Mouse (Mus musculus) forebrain, embryonic 14.5 days (tissue): ENCODE results near the gene Nit2. TPM values are rescaled to one million over a fixed set of nuclear protein-coding genes. Genes with fewer than 3 reads are reported as not detected.

Experiments
- ATAC-seq: fragments of 200-750 bp; cut with Nextera tagmentation; 2 replicates; pipeline ENCODE4 v1.8.0; 2017; ENCODE audit warnings: mild to moderate bottlenecking, moderate library complexity
- DNase-seq: peaks from one replicate; pipeline ENCODE4 v3.0.0-alpha.2; 2015; ENCODE audit warnings: low spot score
- H3K27ac ChIP-seq: fragments of 300-500 bp; sonication (generic); 2 replicates; pipeline ENCODE4 v1.5.1; 2014; ENCODE audit warnings: low read depth, mild to moderate bottlenecking, control low read depth, low read length, moderate library complexity
- H3K27me3 ChIP-seq: fragments of 300-500 bp; sonication (generic); replicated peaks from 2 replicates; pipeline ENCODE4 v1.6.1; 2014; ENCODE audit warnings: low read length, control low read depth, mixed read lengths; ENCODE audit not compliant: control insufficient read depth, insufficient read depth
- H3K36me3 ChIP-seq: fragments of 300-500 bp; sonication (generic); 2 replicates; pipeline ENCODE4 v1.6.1; 2014; ENCODE audit warnings: low read length, control low read depth; ENCODE audit not compliant: control insufficient read depth, insufficient read depth
- H3K4me1 ChIP-seq: fragments of 300-500 bp; sonication (generic); 2 replicates; pipeline ENCODE4 v1.6.1; 2014; ENCODE audit warnings: antibody characterized with exemption, low read length, control low read depth; ENCODE audit not compliant: control insufficient read depth, insufficient read depth
- H3K4me2 ChIP-seq: fragments of 300-500 bp; sonication (generic); 2 replicates; pipeline ENCODE4 v1.6.1; 2014; ENCODE audit warnings: mild to moderate bottlenecking, control low read depth, low read length
- H3K4me3 ChIP-seq: fragments of 300-500 bp; sonication (generic); 2 replicates; pipeline ENCODE4 v1.5.1; 2014; ENCODE audit warnings: low read depth, low read length, control low read depth
- H3K9ac ChIP-seq: fragments of 300-500 bp; sonication (generic); 2 replicates; pipeline ENCODE4 v1.6.1; 2014; ENCODE audit warnings: mild to moderate bottlenecking, low read length, control low read depth, moderate library complexity
- H3K9me3 ChIP-seq: fragments of 300-500 bp; sonication (generic); replicated peaks from 2 replicates; pipeline ENCODE4 v1.6.1; 2016; ENCODE audit warnings: low read length, control low read depth, mixed read lengths; ENCODE audit not compliant: control insufficient read depth
- WGBS: fragments of 180-500 bp; shearing (Covaris S2); extraction: QIAGEN DNeasy Blood & Tissue Kit; methylation state at CpG from one replicate; pipeline ENCODE4 v1.1.7; 2014; 5-methylcytosine and 5-hydroxymethylcytosine counted together
- polyA plus RNA-seq: library from polyadenylated mRNA; unstranded; fragments of >200 nt; fragmentation: Nextera tagmentation; extraction: Ambion mirVana; gene quantifications from 2 replicates; pipeline ENCODE4 v1.2.1, GENCODE M21; 2014

The Nit2 gene
- polyA plus RNA-seq, 1 experiment from 2014 or later: 43.8 TPM

GRCm38 (mm10) chr16:57171161-57171560 is 4.0 kb upstream of the Nit2 start:
- no peak overlapping the region for H3K27ac ChIP-seq
- no peak overlapping the region for H3K9ac ChIP-seq
- ATAC-seq (no peak), DNase-seq (peak; percentile 13)
- H3K9me3 ChIP-seq: no peaks in the 10 kb centered on the region
- H3K4me1 ChIP-seq: no peaks in the 10 kb centered on the region
- peaks cover 11% of the 10 kb centered on the region for H3K36me3 ChIP-seq
- H3K4me2 ChIP-seq: no peak overlapping the region
- no peak overlapping the region for H3K4me3 ChIP-seq
- WGBS: 75% methylated on average over 8 of the region's 8 CpGs
- no peaks in the 10 kb centered on the region for H3K27me3 ChIP-seq

- peaks cover 14% of the 10 kb centered on the region for H3K36me3 ChIP-seq
- ATAC-seq: no peak
- DNase-seq: no peak
- no peak overlapping the region for H3K9ac ChIP-seq
- no peaks in the 10 kb centered on the region for H3K27me3 ChIP-seq
- WGBS: 57% methylated on average over 4 of the region's 4 CpGs
- H3K4me1 ChIP-seq: no peaks in the 10 kb centered on the region
- no peak overlapping the region for H3K27ac ChIP-seq
- H3K9me3 ChIP-seq: no peaks in the 10 kb centered on the region
- H3K4me3 ChIP-seq: no peak overlapping the region
- no peak overlapping the region for H3K4me2 ChIP-seq
These were observed 1.1 kb upstream of the Nit2 start for GRCm38 (mm10) chr16:57168236-57168635.

- ATAC-seq: peak; percentile 40; the same call in 1 of the 2 replicates
- H3K9me3 ChIP-seq: no peaks in the 10 kb centered on the region
- WGBS: 34% methylated on average over 5 of the region's 5 CpGs
- H3K4me2 ChIP-seq: peak overlapping the region; percentile 81
- H3K27ac ChIP-seq: no peak overlapping the region
- H3K27me3 ChIP-seq: no peaks in the 10 kb centered on the region
- no peaks in the 10 kb centered on the region for H3K4me1 ChIP-seq
- peak overlapping the region; percentile 79; the same call in 1 of the 2 replicates for H3K9ac ChIP-seq
- H3K4me3 ChIP-seq: peak overlapping the region; percentile 73
- no peak for DNase-seq
- H3K36me3 ChIP-seq: peaks cover 13% of the 10 kb centered on the region
These were observed 372 bp upstream of the Nit2 start for GRCm38 (mm10) chr16:57167514-57167912.

DNA sequence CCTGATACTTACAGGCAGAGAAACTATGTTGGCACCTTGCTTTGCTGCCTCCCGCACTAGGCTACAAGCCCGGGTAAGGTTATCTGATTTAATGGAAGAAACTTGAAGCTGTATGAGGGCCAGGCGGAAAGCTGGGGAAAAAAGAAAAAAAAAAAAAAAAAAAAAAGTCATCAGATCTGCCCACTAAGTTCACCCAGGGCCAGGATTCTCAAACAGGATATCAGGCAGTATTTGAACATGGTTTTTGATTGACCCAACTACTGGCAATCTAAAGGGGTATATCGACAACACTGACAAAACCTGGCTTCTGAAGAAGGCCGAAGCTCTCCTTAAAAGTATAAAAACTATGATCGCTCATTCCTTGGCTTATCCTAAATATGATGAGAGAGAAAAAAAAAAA is 1.1 kb downstream of the Nit2 start:
- H3K4me3 ChIP-seq: peak overlapping the region; percentile 73; the same call in 1 of the 2 replicates
- 91% methylated on average over 6 of the region's 6 CpGs for WGBS

GRCm38 (mm10) chr16:57165157-57165556 is 2.0 kb downstream of the Nit2 start:
- Histone ChIP-seq H3K36me3 (peaks cover 21% of the 10 kb centered on the region; the same call in 1 of the 2 replicates), H3K4me1 (no peaks in the 10 kb centered on the region), H3K27ac (no peak overlapping the region), H3K9me3 (no peaks in the 10 kb centered on the region), H3K4me2 (no peak overlapping the region), H3K27me3 (no peaks in the 10 kb centered on the region), H3K4me3 (no peak overlapping the region), H3K9ac (no peak overlapping the region)
- 94% methylated on average over 5 of the region's 5 CpGs for WGBS
- DNase-seq: no peak
- ATAC-seq: no peak

More for the DNA sequence above, 1.1 kb downstream of the Nit2 start:
- Histone ChIP-seq H3K27ac (no peak overlapping the region), H3K9ac (no peak overlapping the region), H3K9me3 (no peaks in the 10 kb centered on the region), H3K36me3 (peaks cover 18% of the 10 kb centered on the region), H3K4me1 (no peaks in the 10 kb centered on the region), H3K4me2 (peak overlapping the region; percentile 81), H3K27me3 (no peaks in the 10 kb centered on the region)
- no peak for DNase-seq
- no peak for ATAC-seq

- H3K9me3 ChIP-seq: no peaks in the 10 kb centered on the region
- no peak overlapping the region for H3K27ac ChIP-seq
- no peak overlapping the region for H3K4me3 ChIP-seq
- H3K36me3 ChIP-seq: peaks cover 34% of the 10 kb centered on the region
- H3K9ac ChIP-seq: no peak overlapping the region
- no peaks in the 10 kb centered on the region for H3K27me3 ChIP-seq
- 88% methylated on average over 1 of the region's 1 CpGs for WGBS
- H3K4me2 ChIP-seq: no peak overlapping the region
- no peak for DNase-seq
- no peaks in the 10 kb centered on the region for H3K4me1 ChIP-seq
- no peak for ATAC-seq
These were observed 3.4 kb downstream of the Nit2 start for GRCm38 (mm10) chr16:57163694-57164093.

- Histone ChIP-seq H3K9ac (no peak overlapping the region), H3K4me2 (no peak overlapping the region), H3K27me3 (no peaks in the 10 kb centered on the region), H3K4me1 (no peaks in the 10 kb centered on the region), H3K36me3 (peaks cover 42% of the 10 kb centered on the region), H3K9me3 (no peaks in the 10 kb centered on the region), H3K27ac (no peak overlapping the region), H3K4me3 (no peak overlapping the region)
- WGBS: 94% methylated on average over 5 of the region's 5 CpGs
- DNase-seq (no peak), ATAC-seq (no peak)
These were observed 4.3 kb downstream of the Nit2 start for GRCm38 (mm10) chr16:57162841-57163240.

- Histone ChIP-seq H3K36me3 (peaks cover 65% of the 10 kb centered on the region), H3K27ac (no peak overlapping the region), H3K4me2 (no peak overlapping the region), H3K27me3 (no peaks in the 10 kb centered on the region), H3K4me3 (no peak overlapping the region), H3K9me3 (no peaks in the 10 kb centered on the region), H3K4me1 (no peaks in the 10 kb centered on the region), H3K9ac (no peak overlapping the region)
- 74% methylated on average over 7 of the region's 7 CpGs for WGBS
- DNase-seq: no peak
- ATAC-seq: no peak
These were observed 7.3 kb downstream of the Nit2 start for GRCm38 (mm10) chr16:57159835-57160234.

DNA sequence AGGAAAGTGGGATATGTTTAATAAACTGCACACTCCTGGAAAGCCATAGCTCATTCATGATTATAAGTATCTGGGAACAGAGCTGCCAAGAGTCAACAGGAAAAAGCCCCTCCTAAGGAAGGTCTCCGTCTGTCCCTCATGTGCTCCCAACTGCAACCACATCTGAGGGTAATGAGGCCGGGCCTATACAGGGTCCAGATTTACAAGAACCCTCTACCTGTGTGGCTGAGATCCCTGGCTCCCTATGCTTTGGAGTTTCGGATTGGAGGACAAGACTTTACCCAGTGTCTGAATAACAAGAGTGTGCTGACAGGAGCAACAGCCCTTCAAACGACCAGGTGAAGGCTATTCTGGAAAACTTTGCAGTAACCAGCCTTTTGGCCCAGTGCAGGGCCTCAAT is 9.4 kb downstream of the Nit2 start:
- Histone ChIP-seq H3K4me2 (no peak overlapping the region), H3K9me3 (no peaks in the 10 kb centered on the region), H3K4me1 (no peaks in the 10 kb centered on the region), H3K4me3 (no peak overlapping the region), H3K36me3 (peaks cover 74% of the 10 kb centered on the region), H3K9ac (no peak overlapping the region), H3K27me3 (no peaks in the 10 kb centered on the region), H3K27ac (no peak overlapping the region)
- DNase-seq (no peak), ATAC-seq (no peak; the same call in 1 of the 2 replicates)
- WGBS: 89% methylated on average over 4 of the region's 4 CpGs
